Mouse (Mus musculus) erythroblast, embryonic 14.5 days (primary cell): ENCODE measurements around the gene Socs4.

Experiments
- GATA1 ChIP-seq: IDR thresholded peaks from 2 replicates; pipeline ENCODE4 v1.6.1; 2012; ENCODE audit warnings: low read length, inconsistent platforms, mixed read lengths
- TAL1 ChIP-seq: IDR thresholded peaks from 3 replicates; pipeline ENCODE4 v1.6.1; 2012; ENCODE audit warnings: low read length, inconsistent platforms, mixed read lengths

- TF ChIP-seq GATA1 (no peak), TAL1 (no peak)
These were observed 55.2 kb downstream of the Socs4 start for GRCm38 (mm10) chr14:47331920-47332319.
